ENCODE assay signal across 9 mouse cellular contexts in the genomic region with DNA sequence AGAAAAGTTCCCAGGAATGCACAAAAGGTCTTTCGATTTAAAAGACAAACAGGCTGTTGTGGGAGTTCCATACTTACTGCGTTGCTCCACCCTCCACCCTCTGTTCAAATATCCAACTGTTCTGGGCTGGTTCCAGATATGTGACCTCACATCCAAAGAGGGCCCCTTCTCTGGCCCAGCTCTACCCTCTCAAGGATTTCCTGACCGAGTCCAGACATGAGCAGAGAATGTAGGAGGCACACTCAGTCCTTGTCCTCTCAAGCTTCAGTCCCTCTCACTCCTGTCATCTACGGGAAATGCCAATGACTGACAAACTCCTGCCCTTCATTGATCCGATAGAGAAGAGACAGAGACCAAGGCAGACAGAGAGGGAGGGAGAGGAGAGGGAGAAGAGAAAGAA. TPM values are rescaled to one million over a fixed set of nuclear protein-coding genes. Genes with fewer than 3 reads are reported as not detected.
DNase-seq lines count a peak whose midpoint lies in the region; ATAC-seq and TF ChIP-seq lines count a peak whose summit lies in the region.
"Had no signal": no experiment of that assay in that cellular context is flagged by ENCODE, and none has a peak within 500 bp of the region (broad histone marks: within the 10 kb centered on the region; RNA-seq: fewer than 3 reads in every experiment).

No protein-coding gene starts in this region.

- H3K4me2 ChIP-seq in neural tube, embryonic 13.5 days: no peak overlapping the region
- peak overlapping the region; percentile 19; the same call in 1 of the 2 replicates for H3K4me2 ChIP-seq in liver, embryonic 13.5 days
- no peak overlapping the region for H3K4me2 ChIP-seq in hindbrain, postnatal 0 days (ENCODE audit: low read depth, low read length)
- H3K4me2 ChIP-seq in neural tube, embryonic 15.5 days: no peak overlapping the region; the same call in 1 of the 2 replicates

- H3K27me3 ChIP-seq in neural tube, embryonic 13.5 days: no peaks in the 10 kb centered on the region
- H3K27me3 ChIP-seq in liver, embryonic 13.5 days: peaks cover 16% of the 10 kb centered on the region
- no peaks in the 10 kb centered on the region for H3K27me3 ChIP-seq in hindbrain, postnatal 0 days (ENCODE audit: insufficient read depth, low read length)
- no peaks in the 10 kb centered on the region for H3K27me3 ChIP-seq in neural tube, embryonic 15.5 days (replicated peaks)

- no peak overlapping the region for H3K4me3 ChIP-seq in neural tube, embryonic 13.5 days
- H3K4me3 ChIP-seq in liver, embryonic 13.5 days (replicated peaks): no peak overlapping the region; the same call in 1 of the 2 replicates
- no peak overlapping the region for H3K4me3 ChIP-seq in hindbrain, postnatal 0 days (ENCODE audit: low read length)
- H3K4me3 ChIP-seq in layer of hippocampus, adult 2 months: no peak overlapping the region
- H3K4me3 ChIP-seq in neural tube, embryonic 15.5 days (replicated peaks): no peak overlapping the region
- H3K4me3 ChIP-seq: midbrain, embryonic 10.5 days had no signal

- H3K9me3 ChIP-seq in neural tube, embryonic 13.5 days: no peaks in the 10 kb centered on the region
- H3K9me3 ChIP-seq in liver, embryonic 13.5 days (replicated peaks): no peaks in the 10 kb centered on the region
- H3K9me3 ChIP-seq in hindbrain, postnatal 0 days (ENCODE audit: low read length): no peaks in the 10 kb centered on the region
- H3K9me3 ChIP-seq in neural tube, embryonic 15.5 days (replicated peaks): no peaks in the 10 kb centered on the region
- H3K9me3 ChIP-seq: midbrain, embryonic 10.5 days had no signal

- H3K36me3 ChIP-seq in neural tube, embryonic 13.5 days: no peaks in the 10 kb centered on the region
- H3K36me3 ChIP-seq in liver, embryonic 13.5 days: no peaks in the 10 kb centered on the region
- no peaks in the 10 kb centered on the region for H3K36me3 ChIP-seq in hindbrain, postnatal 0 days (ENCODE audit: insufficient read depth, low read length)
- H3K36me3 ChIP-seq in neural tube, embryonic 15.5 days: no peaks in the 10 kb centered on the region
- H3K36me3 ChIP-seq: midbrain, embryonic 10.5 days had no signal

- no peak overlapping the region for H3K9ac ChIP-seq in neural tube, embryonic 13.5 days
- no peak overlapping the region for H3K9ac ChIP-seq in liver, embryonic 13.5 days
- no peak overlapping the region for H3K9ac ChIP-seq in hindbrain, postnatal 0 days (replicated peaks; ENCODE audit: low read length)
- no peak overlapping the region for H3K9ac ChIP-seq in neural tube, embryonic 15.5 days (replicated peaks)

- no peak for DNase-seq in neural tube, embryonic 10.5 days (ENCODE audit: extremely low spot score, low spot score)
- peak; percentile 76 for DNase-seq in heart, postnatal 4 days
- DNase-seq in liver, embryonic 13.5 days: no peak
- no peak for DNase-seq in hindbrain, postnatal 0 days (ENCODE audit: low spot score)
- no peak for DNase-seq in left cerebral cortex, postnatal 4 days
- DNase-seq in layer of hippocampus, adult 2 months (ENCODE audit: low spot score in 2 of 2): no peak

- H3K4me1 ChIP-seq in neural tube, embryonic 13.5 days (replicated peaks): peaks cover 34% of the 10 kb centered on the region
- peaks cover 20% of the 10 kb centered on the region for H3K4me1 ChIP-seq in liver, embryonic 13.5 days (replicated peaks)
- no peaks in the 10 kb centered on the region for H3K4me1 ChIP-seq in hindbrain, postnatal 0 days (ENCODE audit: insufficient read depth, low read length)
- peaks cover 18% of the 10 kb centered on the region for H3K4me1 ChIP-seq in neural tube, embryonic 15.5 days

- 57% methylated on average over 5 of the region's 5 CpGs for WGBS in neural tube, embryonic 13.5 days
- WGBS in liver, embryonic 13.5 days (ENCODE audit: insufficient replicate concordance): 31% methylated on average over 5 of the region's 5 CpGs
- 41% methylated on average over 5 of the region's 5 CpGs for WGBS in hindbrain, postnatal 0 days
- WGBS in neural tube, embryonic 15.5 days: 61% methylated on average over 5 of the region's 5 CpGs

- TF ChIP-seq CTCF in hindbrain, postnatal 0 days (IDR thresholded peaks at IDR 0.05; ENCODE audit: low read depth): no peak
- no peak for TF ChIP-seq CTCF in layer of hippocampus, adult 2 months (conservative IDR thresholded peaks at IDR 0.05)

- ATAC-seq in neural tube, embryonic 13.5 days (ENCODE audit: low read depth): no peak
- ATAC-seq in liver, embryonic 13.5 days (ENCODE audit: low read depth): no peak
- ATAC-seq in hindbrain, postnatal 0 days: no peak
- ATAC-seq in neural tube, embryonic 15.5 days (ENCODE audit: low FRiP score): no peak

- H3K27ac ChIP-seq in neural tube, embryonic 13.5 days (replicated peaks): peak overlapping the region; percentile 54; the same call in 1 of the 2 replicates
- peak overlapping the region; percentile 64 for H3K27ac ChIP-seq in liver, embryonic 13.5 days
- no peak overlapping the region for H3K27ac ChIP-seq in hindbrain, postnatal 0 days
- no peak overlapping the region for H3K27ac ChIP-seq in layer of hippocampus, adult 2 months
- no peak overlapping the region for H3K27ac ChIP-seq in neural tube, embryonic 15.5 days (replicated peaks)
- H3K27ac ChIP-seq: midbrain, embryonic 10.5 days had no signal

- intact Hi-C loops in left cerebral cortex, postnatal 4 days (cut with DNase I): no loop called here

RNA-seq across cellular contexts. Expression of a gene that starts 5.2 kb away (rescaled TPM):
- polyA plus RNA-seq in neural tube, embryonic 13.5 days (2015; fragmentation: Nextera tagmentation; extraction: Ambion mirVana): 535 and 552 TPM in 2 replicates
- 100 to 1,000 TPM; 237 to 239 TPM for total RNA-seq in heart, postnatal 4 days (2021)
- polyA plus RNA-seq in liver, embryonic 13.5 days (2015; fragmentation: Nextera tagmentation; extraction: Ambion mirVana): 129 and 134 TPM in 2 replicates
- total RNA-seq in hindbrain, postnatal 0 days (2014; rRNA removed): 639 and 964 TPM in 2 replicates
- 618 and 628 TPM in 2 replicates for polyA plus RNA-seq in hindbrain, postnatal 0 days (2015; fragmentation: Nextera tagmentation; extraction: Ambion mirVana)
- 100 to 1,000 TPM; 467 to 469 TPM for total RNA-seq in left cerebral cortex, postnatal 4 days (2021)
- 100 to 1,000 TPM; 627 to 642 TPM for total RNA-seq in layer of hippocampus, adult 2 months (2021)
- 543 and 603 TPM in 2 replicates for polyA plus RNA-seq in neural tube, embryonic 15.5 days (2015; fragmentation: Nextera tagmentation; extraction: Ambion mirVana)

RNA-seq across cellular contexts. Expression of a gene that starts 6.0 kb away (rescaled TPM):
- polyA plus RNA-seq in neural tube, embryonic 13.5 days (2015; fragmentation: Nextera tagmentation; extraction: Ambion mirVana): 797 TPM in 2 replicates
- total RNA-seq in heart, postnatal 4 days (2021): 100 to 1,000 TPM; 549 to 587 TPM
- 42.3 and 47.6 TPM in 2 replicates for polyA plus RNA-seq in liver, embryonic 13.5 days (2015; fragmentation: Nextera tagmentation; extraction: Ambion mirVana)
- total RNA-seq in hindbrain, postnatal 0 days (2014; rRNA removed): 913 and 1,024 TPM in 2 replicates
- 767 and 773 TPM in 2 replicates for polyA plus RNA-seq in hindbrain, postnatal 0 days (2015; fragmentation: Nextera tagmentation; extraction: Ambion mirVana)
- 1,000 to 10,000 TPM; 1,603 to 1,633 TPM for total RNA-seq in left cerebral cortex, postnatal 4 days (2021)
- total RNA-seq in layer of hippocampus, adult 2 months (2021): 1,000 to 10,000 TPM in 1 of 2 experiments, 100 to 1,000 TPM in 1; 991 to 1,057 TPM
- polyA plus RNA-seq in neural tube, embryonic 15.5 days (2015; fragmentation: Nextera tagmentation; extraction: Ambion mirVana): 637 and 745 TPM in 2 replicates

RNA-seq across cellular contexts. Expression of a gene that starts 14.4 kb away (rescaled TPM):
- polyA plus RNA-seq in neural tube, embryonic 13.5 days (2015; fragmentation: Nextera tagmentation; extraction: Ambion mirVana): 2.2 and 3.2 TPM in 2 replicates
- total RNA-seq in heart, postnatal 4 days (2021): 1 to 10 TPM in 1 of 2 experiments, under 1 TPM in 1; 0.68 to 1.0 TPM
- polyA plus RNA-seq in liver, embryonic 13.5 days (2015; fragmentation: Nextera tagmentation; extraction: Ambion mirVana): 0.14 and 0.18 TPM in 2 replicates
- total RNA-seq in hindbrain, postnatal 0 days (2014; rRNA removed): 1.8 and 2.2 TPM in 2 replicates
- polyA plus RNA-seq in hindbrain, postnatal 0 days (2015; fragmentation: Nextera tagmentation; extraction: Ambion mirVana): 3.3 and 3.6 TPM in 2 replicates
- 1 to 10 TPM; 1.7 to 2.3 TPM for total RNA-seq in left cerebral cortex, postnatal 4 days (2021)
- 1 to 10 TPM; 1.3 to 1.7 TPM for total RNA-seq in layer of hippocampus, adult 2 months (2021)
- polyA plus RNA-seq in neural tube, embryonic 15.5 days (2015; fragmentation: Nextera tagmentation; extraction: Ambion mirVana): 3.2 and 3.5 TPM in 2 replicates

RNA-seq across cellular contexts. Expression of a gene that starts 37.9 kb away (rescaled TPM):
- polyA plus RNA-seq in neural tube, embryonic 13.5 days (2015; fragmentation: Nextera tagmentation; extraction: Ambion mirVana): 0.21 TPM in 1 of 2 replicates, not detected in the other
- total RNA-seq in heart, postnatal 4 days (2021): under 1 TPM; 0.41 to 0.55 TPM
- 0.17 TPM in 1 of 2 replicates, not detected in the other for polyA plus RNA-seq in liver, embryonic 13.5 days (2015; fragmentation: Nextera tagmentation; extraction: Ambion mirVana)
- 0.05 TPM in 1 of 2 replicates, not detected in the other for total RNA-seq in hindbrain, postnatal 0 days (2014; rRNA removed)
- 0.13 and 0.18 TPM in 2 replicates for polyA plus RNA-seq in hindbrain, postnatal 0 days (2015; fragmentation: Nextera tagmentation; extraction: Ambion mirVana)
- total RNA-seq in left cerebral cortex, postnatal 4 days (2021): 1 to 10 TPM in 1 of 2 experiments, under 1 TPM in 1; 0.52 to 1.2 TPM
- total RNA-seq in layer of hippocampus, adult 2 months (2021): under 1 TPM; 0.18 to 0.47 TPM
- 0.17 and 0.61 TPM in 2 replicates for polyA plus RNA-seq in neural tube, embryonic 15.5 days (2015; fragmentation: Nextera tagmentation; extraction: Ambion mirVana)
- polyA plus RNA-seq: midbrain, embryonic 10.5 days had no signal

RNA-seq across cellular contexts. Expression of a gene that starts 39.4 kb away (rescaled TPM):
- polyA plus RNA-seq in neural tube, embryonic 13.5 days (2015; fragmentation: Nextera tagmentation; extraction: Ambion mirVana): 85.4 and 96.4 TPM in 2 replicates
- total RNA-seq in heart, postnatal 4 days (2021): 100 to 1,000 TPM; 107 to 110 TPM
- 67.3 and 77.6 TPM in 2 replicates for polyA plus RNA-seq in liver, embryonic 13.5 days (2015; fragmentation: Nextera tagmentation; extraction: Ambion mirVana)
- total RNA-seq in hindbrain, postnatal 0 days (2014; rRNA removed): 113 and 146 TPM in 2 replicates
- 97.1 and 101 TPM in 2 replicates for polyA plus RNA-seq in hindbrain, postnatal 0 days (2015; fragmentation: Nextera tagmentation; extraction: Ambion mirVana)
- 10 to 100 TPM; 67.8 to 72.6 TPM for total RNA-seq in left cerebral cortex, postnatal 4 days (2021)
- total RNA-seq in layer of hippocampus, adult 2 months (2021): 100 to 1,000 TPM; 136 to 151 TPM
- polyA plus RNA-seq in neural tube, embryonic 15.5 days (2015; fragmentation: Nextera tagmentation; extraction: Ambion mirVana): 95.4 and 112 TPM in 2 replicates

Comparison
In these comparisons a context has a peak if more than half of its experiments do, and no peak if none do; other contexts are left out.
1. H3K27ac ChIP-seq: peak in neural tube, embryonic 13.5 days (single experiment) and liver, embryonic 13.5 days (single experiment); none in hindbrain, postnatal 0 days (single experiment), layer of hippocampus, adult 2 months (single experiment) and neural tube, embryonic 15.5 days (single experiment).